Mouse (Mus musculus) erythroblast, adult 5-6 weeks (primary cell): ENCODE results near the gene Large2. TPM values are rescaled to one million over a fixed set of nuclear protein-coding genes. Genes with fewer than 3 reads are reported as not detected.
"Not testable (repeated sequence)": the region's sequence is repeated elsewhere in the genome, so short reads cannot be mapped to it uniquely, and the experiment has no call there.

Experiments used
- ATAC-seq: replicated peaks from 2 replicates; pipeline ENCODE4 v1.8.0; 2016; ENCODE audit warnings: moderate number of reproducible peaks, mild to moderate bottlenecking, moderate TSS enrichment, inconsistent platforms; ENCODE audit not compliant: poor library complexity, low FRiP score, severe bottlenecking
- total RNA-seq, 2 experiments: library from RNA; stranded (forward) in 1 of 2; stranded (reverse) in 1 of 2; fragments of 150-400 nt in 1 of 2; fragments of 200-764, 138-1000 nt in 1 of 2; gene quantifications; 2 replicates each; pipeline versions ENCODE4 v1.2.3 to v1.2.4; 2015 to 2017; ENCODE audit warnings: low replicate concordance in 2 of 2

Large2 gene
- total RNA-seq (2015; ENCODE audit: low replicate concordance) (4.2 TPM in 1 of 2 replicates, not detected in the other), total RNA-seq (2017; ENCODE audit: low replicate concordance) (not detected in 2 replicates)

GRCm38 (mm10) chr2:92374514-92374913, at the start of gene Large2, which contains the start of gene Pex16:
Gene Large2 (minus strand): TSS chr2:92374869.
Gene Pex16 (plus strand): TSS chr2:92374676.
- ATAC-seq: peak; percentile 54

DNA sequence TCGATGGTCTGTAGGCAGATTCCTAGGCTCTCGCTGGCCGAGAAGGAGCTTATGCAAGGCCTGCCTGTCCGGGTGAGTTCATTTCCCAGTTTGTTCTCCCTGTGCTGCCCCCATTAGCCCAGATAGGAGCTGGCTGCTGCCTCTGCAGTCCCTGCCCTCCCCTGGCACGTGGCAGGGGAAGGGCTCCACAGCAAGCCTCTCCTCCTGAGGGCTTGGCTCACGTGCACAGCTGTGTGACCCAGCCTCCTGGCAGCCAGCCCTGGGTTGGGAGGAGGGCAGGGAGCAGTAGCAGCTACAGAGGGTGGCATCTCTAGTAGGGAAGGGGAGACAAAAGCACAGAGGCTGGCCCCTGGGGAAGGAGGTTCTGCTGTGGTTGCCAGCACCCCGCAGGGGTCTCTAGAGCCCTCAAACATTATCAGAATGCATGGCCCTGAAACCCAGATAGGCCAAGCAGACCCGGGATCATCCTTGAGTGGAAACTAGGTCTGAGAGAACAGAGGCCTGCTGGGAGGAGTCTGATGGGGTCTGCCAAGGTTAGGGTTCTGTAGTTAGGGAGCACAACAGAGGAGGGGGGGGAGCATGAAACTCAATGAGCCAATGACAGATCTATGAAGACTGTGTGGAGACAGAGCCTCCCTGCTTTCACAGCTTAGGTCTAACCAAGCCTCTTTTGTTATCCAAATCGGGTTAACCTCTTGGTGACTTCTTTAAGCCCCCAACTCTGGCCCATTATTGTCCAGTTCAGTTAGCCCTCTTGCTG, 49.2 kb upstream of the Large2 start:
- no peak for ATAC-seq

DNA sequence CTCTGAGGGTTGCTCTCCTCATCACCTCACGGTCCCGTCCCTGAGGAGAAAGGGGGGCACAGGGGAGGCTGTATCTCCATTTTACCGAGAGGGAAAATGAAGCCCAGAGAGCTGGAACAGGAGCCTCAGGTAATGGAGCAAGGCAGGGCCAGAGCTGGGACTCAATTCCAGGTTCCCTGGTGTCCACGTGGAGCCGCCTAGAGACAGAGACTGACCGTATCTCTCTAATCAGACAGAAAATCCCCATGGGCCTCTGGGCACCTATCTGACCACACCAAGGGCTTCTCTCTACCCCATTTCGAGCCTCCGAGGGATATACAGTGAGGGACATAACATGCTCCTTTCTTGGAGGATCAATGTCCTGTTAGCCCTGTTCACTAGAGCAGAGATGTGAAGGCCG, 48.5 kb upstream of the Large2 start:
- ATAC-seq: no peak

DNA sequence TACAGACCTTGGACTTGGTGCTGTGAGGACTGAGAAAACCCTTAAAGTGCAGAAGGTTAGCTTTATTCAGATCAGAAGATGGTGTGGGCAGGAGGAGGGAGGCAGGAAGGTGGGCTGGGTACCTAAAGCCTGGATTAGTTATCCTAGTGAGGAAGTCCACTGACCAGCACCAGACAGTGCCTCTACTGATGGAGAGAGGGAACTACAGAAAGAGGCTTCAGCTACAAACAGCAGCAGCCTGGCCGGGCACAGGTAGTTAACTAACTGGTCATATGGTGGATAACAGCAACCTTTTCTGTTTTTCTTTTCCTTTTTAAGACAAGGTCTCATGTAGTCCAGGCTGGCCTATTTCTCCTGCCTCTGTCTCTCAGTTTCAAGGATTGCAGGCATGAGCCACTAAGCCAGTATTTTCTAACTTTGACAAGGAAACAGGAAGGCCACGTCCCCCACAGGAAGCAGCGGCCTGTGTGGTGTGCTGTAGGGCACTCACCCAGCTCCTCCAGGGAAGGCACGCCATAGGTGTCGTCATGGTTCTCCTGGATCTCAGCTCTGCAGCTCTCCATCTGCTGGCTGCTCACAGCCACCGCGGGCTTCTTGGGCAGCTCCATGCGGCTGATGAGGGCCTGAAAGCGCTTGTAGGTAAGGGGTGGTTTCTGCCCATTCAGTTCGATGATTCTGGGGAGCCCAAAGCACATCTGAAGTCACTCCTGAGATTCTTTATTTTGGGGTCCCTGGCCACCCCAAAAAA, 47.9 kb upstream of the Large2 start:
- no peak for ATAC-seq

DNA sequence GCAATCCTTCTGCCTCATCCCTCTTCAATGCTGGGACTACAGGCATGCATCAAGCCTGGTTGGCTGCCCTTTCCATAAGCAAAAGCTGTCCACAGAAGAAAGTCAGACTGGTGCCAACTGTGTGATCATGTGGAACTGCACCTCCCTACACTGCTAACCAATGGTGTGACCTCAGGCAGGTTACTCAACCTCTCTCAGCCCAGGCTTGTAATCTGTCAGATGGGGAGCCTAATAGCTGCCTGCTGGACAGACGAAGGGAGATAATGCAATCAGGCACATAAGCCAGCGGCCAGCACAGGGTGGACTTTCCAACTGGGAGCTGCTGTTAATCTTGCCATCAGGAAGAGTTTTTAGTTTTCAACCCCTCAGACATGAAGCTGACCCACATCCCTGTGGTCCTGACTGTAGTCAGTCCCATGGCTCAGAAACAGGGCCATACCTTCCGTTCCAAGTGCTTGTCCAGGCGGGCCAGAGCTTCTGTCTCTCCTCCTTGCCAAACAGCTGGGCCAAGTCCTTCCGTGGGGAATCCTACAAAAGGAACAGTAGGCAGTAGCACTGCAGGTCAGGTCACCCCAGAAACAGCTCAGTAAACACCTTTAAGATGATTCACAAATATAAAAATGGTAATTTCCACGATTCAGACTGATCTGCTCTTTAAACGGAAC, 47.2 kb upstream of the Large2 start:
- ATAC-seq: no peak

- ATAC-seq: no peak
These were observed 37.0 kb upstream of the Large2 start for GRCm38 (mm10) chr2:92411705-92412104.

DNA sequence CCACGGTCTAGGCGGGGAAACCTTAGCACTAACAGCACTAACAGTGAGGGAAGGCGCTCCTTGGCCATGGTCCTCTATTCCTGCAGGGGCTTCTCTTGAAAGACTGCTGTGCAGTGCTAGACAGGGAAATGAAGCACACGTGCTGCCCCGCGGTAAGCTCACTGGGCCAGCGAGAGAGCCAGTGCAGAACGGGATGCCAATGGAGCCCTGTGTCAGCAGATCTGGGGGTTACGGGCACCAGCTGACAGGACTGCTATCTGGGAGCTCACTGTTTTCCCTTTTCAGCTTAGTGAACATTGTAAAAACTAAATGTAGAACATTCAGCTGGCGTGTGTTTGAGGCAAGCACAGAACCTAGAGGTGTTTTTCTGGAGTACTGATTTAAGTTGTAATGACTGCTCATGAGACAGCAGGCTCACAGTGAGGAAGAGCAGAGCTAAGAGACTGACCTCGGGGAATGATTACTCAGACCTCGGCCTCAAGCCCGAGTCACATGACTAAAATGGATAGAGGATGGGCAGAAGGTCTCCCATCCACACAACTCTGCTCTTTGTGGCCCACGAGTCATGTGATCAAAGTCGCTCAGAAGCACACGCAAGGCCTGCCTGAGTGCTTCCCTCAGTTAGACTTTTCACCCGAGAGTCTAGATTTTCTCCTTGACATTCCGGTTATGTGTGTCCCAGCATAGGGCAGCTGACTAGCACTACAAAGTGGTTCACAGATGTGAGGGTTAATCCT, 33.8 kb upstream of the Large2 start:
- ATAC-seq: no peak

GRCm38 (mm10) chr2:92405687-92406086, 31.0 kb upstream of the Large2 start:
- no peak for ATAC-seq

GRCm38 (mm10) chr2:92404737-92405136, 30.1 kb upstream of the Large2 start:
- no peak for ATAC-seq

DNA sequence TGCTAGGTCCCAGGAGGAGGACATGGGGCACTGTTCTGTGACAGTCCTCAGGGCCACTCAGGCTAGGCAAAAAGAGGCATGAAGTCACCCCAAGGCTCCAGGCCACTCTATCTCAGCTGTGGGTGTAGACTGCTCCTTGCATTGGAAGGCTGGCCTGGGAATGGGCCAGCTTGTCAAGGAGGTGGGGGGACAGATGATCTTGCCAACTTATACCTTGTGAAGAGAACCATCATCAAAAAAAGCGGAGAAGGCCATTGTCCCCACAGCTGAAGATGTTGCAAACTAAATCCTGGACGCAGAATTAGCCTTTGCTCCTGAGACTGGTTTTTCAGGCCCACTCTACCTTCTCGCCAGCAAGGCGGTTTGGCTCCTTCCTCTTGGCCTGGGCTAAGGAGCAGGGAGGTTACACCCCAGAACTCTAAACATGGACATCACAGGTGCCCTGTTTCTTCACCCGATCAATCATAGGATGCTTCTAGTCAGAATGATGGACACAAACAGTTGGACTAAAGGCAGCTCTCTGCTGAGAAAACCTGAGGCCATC, 29.2 kb upstream of the Large2 start:
- no peak for ATAC-seq

DNA sequence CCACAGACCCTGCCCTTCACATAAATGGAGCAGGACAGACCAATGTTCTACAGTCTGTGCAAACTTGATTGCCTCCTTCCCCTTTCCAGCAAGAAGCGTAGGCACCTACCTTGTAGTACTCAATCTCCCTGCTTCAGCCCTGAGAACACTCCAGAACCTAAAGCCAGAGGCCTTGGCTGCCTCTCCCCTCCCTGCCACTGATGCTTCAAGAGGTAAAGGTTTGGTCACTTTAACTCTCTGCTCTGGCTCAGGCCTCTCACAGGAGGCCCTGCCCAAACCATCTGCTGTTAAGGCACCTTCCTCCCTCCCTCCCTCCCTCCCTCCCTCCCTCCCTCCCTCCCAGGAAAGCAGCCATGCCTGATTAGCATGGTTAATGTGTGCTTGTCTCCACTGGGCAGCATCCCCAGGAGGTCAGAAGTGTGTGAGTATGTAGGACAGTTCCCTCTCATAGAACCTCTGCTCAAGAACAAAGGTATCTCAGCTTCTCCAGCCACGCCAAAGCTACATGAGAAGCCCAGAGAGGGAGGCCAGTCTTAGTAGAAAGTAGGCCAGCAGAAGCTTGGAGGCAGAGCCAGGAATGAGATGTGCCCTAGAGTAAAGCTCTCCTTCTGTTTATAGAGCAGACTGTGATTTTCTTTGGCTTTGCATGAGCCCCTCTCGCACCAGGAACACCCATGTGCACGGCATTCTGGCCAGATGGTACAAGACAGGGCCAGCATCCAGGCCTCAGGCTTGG, 28.1 kb upstream of the Large2 start:
- no peak for ATAC-seq

GRCm38 (mm10) chr2:92401091-92401561, 26.5 kb upstream of the Large2 start, which contains the start of gene Mapk8ip1:
Gene Mapk8ip1 (minus strand): TSS chr2:92401263.
- ATAC-seq: no peak

DNA sequence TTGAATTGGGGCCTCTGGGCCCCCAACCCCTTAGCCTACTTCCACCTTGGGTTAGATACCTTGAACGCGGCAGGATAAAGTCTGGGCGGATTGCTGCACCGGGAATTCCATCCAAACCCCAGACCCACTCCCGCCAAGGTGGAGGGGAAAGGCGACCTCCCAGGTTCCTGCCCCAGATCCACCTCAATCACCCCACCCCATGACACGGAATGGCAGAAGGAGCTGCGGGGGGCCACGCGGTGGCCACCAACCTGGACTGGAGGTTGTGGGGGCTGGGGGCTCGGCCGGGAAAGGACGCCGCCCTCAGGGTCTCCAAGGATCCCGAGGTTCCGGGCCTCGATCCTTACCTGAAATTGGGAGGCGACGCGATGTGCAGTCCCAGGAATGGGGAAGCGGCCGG, 26.0 kb upstream of the Large2 start:
- no peak for ATAC-seq

GRCm38 (mm10) chr2:92399877-92400276, 25.2 kb upstream of the Large2 start:
- ATAC-seq: not testable (repeated sequence)

GRCm38 (mm10) chr2:92397436-92397835, 22.8 kb upstream of the Large2 start:
- ATAC-seq: no peak

DNA sequence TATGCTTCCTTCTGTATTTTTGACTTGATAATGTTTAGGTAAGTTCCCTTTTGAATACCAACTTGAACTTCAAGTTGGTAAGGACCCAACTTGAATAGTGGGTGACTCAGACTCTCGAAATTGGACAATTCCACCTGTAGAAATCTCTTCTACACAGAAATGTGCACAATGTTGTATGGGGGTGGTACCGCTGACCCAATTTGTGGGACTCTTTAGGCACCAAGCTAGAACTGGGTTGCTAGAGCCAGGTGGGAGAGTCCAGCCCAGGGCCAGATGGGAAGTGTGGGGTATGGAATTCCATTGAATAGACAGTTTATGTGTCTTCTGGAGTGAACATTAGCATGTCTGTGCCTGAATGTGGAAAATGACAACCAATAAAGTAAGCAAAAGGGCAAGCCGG, 20.9 kb upstream of the Large2 start:
- ATAC-seq: no peak

DNA sequence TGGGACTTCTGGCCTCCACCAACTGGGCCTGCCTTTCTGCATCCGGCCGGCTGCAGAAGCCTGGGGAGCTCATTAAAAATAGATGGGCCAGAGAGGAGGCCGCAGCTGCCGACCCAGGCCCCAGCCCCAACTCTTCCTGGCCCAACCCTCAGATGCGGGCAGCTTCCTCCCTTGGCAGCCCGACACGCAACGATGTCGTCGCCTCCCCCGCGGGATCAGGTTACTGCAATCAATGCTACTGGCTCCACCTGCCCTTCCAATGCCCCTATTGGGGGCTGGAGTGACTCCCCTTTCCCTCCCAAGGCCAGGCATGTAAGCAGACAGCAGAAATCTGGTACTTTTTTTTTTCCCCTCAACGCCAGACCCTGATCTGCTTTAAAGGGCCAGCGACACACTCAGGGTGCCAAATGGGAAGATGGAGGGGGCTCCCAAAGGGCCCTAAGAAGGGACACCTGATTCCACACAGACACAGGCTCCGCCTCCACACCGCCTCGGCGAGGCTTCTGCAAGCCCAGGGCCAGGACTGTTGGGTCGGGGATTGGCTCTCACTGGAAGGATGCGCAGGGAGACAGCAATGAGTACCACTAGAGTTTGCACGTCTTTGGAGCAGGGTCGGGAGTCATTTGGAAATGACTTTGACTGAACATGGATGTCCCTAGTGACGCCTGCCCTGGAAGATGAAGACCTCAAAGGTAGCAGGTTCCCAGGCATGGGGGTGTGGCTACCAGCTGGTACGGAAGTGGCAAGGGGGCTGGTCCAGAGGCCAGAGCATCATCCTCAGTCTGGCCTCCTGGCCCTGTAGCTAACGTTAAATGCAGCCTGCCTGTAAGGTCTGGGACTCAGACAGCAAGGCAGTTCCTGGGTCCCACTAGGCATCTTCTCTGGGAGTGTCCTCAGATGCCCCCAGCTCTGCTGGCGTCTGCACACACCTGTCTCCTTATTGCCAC, 17.9 kb upstream of the Large2 start:
- ATAC-seq: no peak
